Mouse (Mus musculus): ENCODE results near the gene Apol7a. TPM values are rescaled to one million over a fixed set of nuclear protein-coding genes. Genes with fewer than 3 reads are reported as not detected.

Apol7a gene
- polyA plus RNA-seq, 1 experiment from 2014 or later, result not detected

DNA sequence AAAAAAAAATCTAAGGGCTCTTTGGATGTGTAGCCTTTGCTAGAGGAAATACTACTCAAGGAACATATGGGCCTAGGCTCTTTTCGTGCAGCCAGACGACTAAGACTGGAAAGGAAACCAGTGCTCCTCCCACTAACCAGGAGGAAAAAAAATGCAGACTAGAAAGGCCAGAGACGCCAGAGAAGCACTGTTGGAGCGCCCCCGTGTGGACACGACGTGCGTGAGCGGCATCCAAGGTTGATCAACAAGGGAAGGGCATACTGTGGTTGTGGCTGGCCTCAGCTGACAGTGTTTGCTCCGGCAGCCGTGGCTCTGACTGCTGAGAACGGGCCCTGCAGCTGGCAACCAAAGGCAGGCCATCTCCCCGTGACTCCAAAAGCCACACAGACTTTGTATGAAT, 30.8 kb downstream of the Apol7a start:
- H3K27me3 ChIP-seq, result no peaks in the 10 kb centered on the region
- in situ Hi-C loops (cut with MboI; ENCODE audit: low pct_unique_long_range_greater_than_20kb), result loop anchor here (10.0 kb wide), 1 partner anchor 413 kb away; no protein-coding TSS in a partner anchor
- POLR2A ChIA-PET, result no interaction called here

DNA sequence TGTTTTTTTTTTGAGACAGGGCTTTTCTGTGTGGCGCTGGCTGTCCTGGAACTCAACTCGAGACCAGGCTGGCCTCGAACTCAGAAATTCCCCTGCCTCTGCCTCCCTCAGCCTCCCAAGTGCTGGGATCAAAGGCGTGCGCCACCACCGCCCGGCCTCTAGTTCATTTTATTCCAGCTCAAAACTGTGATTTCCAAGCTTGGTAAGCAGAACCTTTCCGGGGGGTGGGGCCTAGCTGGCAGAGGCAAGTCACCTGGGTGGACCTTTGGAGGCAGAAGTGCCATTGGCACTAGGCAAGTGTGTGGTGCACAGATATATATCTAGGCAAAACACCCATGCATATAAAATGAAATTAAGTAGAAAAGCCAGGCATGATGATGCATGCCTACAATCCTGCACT, 31.4 kb downstream of the Apol7a start:
- peak; percentile 12 for TF ChIP-seq CTCF (IDR thresholded peaks at IDR 0.05)
- H3K27me3 ChIP-seq, result no peaks in the 10 kb centered on the region
- POLR2A ChIA-PET, result no interaction called here
- in situ Hi-C loops (cut with MboI; ENCODE audit: low pct_unique_long_range_greater_than_20kb), result loop anchor here (10.0 kb wide), 1 partner anchor 413 kb away; no protein-coding TSS in a partner anchor
- DNase-seq (ENCODE audit: low read depth, low spot score), result no peak
- ATAC-seq, result no peak
- CTCF ChIA-PET, result interaction anchor here (0.8 to 3.3 kb wide), 7 partner anchors 9 to 373 kb away, joined by 3 to 14 read pairs (median 5); no protein-coding TSS in a partner anchor

More for the DNA sequence above, 30.8 kb downstream of the Apol7a start:
- DNase-seq (ENCODE audit: low read depth, low spot score), result peak; percentile 46
- CTCF ChIA-PET, result interaction anchor here (0.9 to 3.3 kb wide), 6 partner anchors 13 to 405 kb away, joined by 3 to 14 read pairs (median 5); no protein-coding TSS in a partner anchor
- TF ChIP-seq CTCF (IDR thresholded peaks at IDR 0.05), result peak; percentile 98
- peak; percentile 73 for ATAC-seq

- H3K27me3 ChIP-seq, result no peaks in the 10 kb centered on the region
- TF ChIP-seq CTCF (IDR thresholded peaks at IDR 0.05), result peak; percentile 84
- in situ Hi-C loops (cut with MboI; ENCODE audit: low pct_unique_long_range_greater_than_20kb), result loop anchor here (10.0 kb wide), 1 partner anchor 412 kb away; no protein-coding TSS in a partner anchor
- ATAC-seq (peak; percentile 29), DNase-seq (ENCODE audit: low read depth, low spot score) (peak; percentile 19)
- CTCF ChIA-PET, result interaction anchor here (0.8 to 3.3 kb wide), 7 partner anchors 8 to 373 kb away, joined by 3 to 14 read pairs (median 5); no protein-coding TSS in a partner anchor
- POLR2A ChIA-PET, result interaction anchor here (0.6 kb wide), 1 partner anchor 306 kb away, joined by 4 read pairs; no protein-coding TSS in a partner anchor
These were observed 32.0 kb downstream of the Apol7a start for GRCm38 (mm10) chr15:77366706-77367484.

DNA sequence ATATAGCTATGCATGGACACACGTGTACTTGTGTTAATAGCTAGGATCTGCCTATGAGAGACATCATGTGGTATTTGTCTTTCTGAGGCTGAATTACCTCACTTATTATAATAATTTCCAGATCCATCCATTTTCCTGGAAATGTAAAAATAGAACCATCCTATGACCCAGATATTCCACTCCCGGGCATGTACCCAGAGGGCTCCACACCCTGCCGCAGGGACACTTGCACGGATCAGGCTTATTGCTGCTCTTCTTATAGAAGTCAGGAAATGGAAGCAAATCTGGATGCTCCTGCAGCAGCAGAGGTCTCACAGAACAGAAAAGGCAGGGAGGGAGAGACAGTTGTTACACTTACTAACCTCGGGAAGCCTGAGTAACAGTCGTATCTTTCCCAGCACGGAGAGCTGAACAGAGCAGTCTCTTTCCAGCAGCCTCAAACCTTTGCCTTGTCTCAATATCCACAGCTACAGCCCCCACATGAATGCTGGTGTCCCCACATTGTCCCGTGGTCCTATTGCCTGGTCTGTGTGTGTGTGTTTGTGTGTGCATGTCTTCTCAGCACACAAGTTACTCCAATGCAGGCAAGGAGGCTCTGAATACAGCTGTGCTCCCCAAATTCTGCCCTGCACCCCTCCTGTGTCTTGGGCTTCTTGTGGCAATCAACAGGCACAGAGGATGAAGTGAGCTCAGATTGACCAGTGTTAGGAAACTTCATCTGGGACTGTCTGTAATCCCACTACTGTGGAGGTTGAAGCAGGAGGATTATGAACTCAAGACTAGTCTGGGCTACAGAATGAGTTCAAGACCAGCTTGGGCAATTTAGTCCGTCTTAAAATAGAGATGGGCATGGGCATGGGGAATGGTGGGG, 33.0 kb downstream of the Apol7a start:
- TF ChIP-seq CTCF (IDR thresholded peaks at IDR 0.05), result no peak
- POLR2A ChIA-PET, result interaction anchor here (0.6 kb wide), 1 partner anchor 305 kb away, joined by 4 read pairs; no protein-coding TSS in a partner anchor
- in situ Hi-C loops (cut with MboI; ENCODE audit: low pct_unique_long_range_greater_than_20kb), result loop anchor here (10.0 kb wide), 1 partner anchor 411 kb away; no protein-coding TSS in a partner anchor
- no peak for DNase-seq (ENCODE audit: low read depth, low spot score)
- no peaks in the 10 kb centered on the region for H3K27me3 ChIP-seq
- no peak for ATAC-seq
- CTCF ChIA-PET, result interaction anchor here (1.5 to 3.3 kb wide), 3 partner anchors 7 to 145 kb away, joined by 5 to 14 read pairs (median 11); no protein-coding TSS in a partner anchor

- no peaks in the 10 kb centered on the region for H3K27me3 ChIP-seq
- ChIA-PET POLR2A (no interaction called here), CTCF (interaction anchor here (1.0 kb wide), 1 partner anchor 139 kb away, joined by 3 read pairs; no protein-coding TSS in a partner anchor)
- TF ChIP-seq CTCF (IDR thresholded peaks at IDR 0.05), result no peak
- DNase-seq (ENCODE audit: low read depth, low spot score) (no peak), ATAC-seq (no peak)
- in situ Hi-C loops (cut with MboI; ENCODE audit: low pct_unique_long_range_greater_than_20kb), result loop anchor here (10.0 kb wide), 1 partner anchor 409 kb away; no protein-coding TSS in a partner anchor
These were observed 34.9 kb downstream of the Apol7a start for GRCm38 (mm10) chr15:77364026-77364425.

- ATAC-seq (no peak), DNase-seq (ENCODE audit: low read depth, low spot score) (no peak)
- CTCF ChIA-PET, result interaction anchor here (1.0 kb wide), 1 partner anchor 138 kb away, joined by 3 read pairs; no protein-coding TSS in a partner anchor
- no peaks in the 10 kb centered on the region for H3K27me3 ChIP-seq
- no peak for TF ChIP-seq CTCF (IDR thresholded peaks at IDR 0.05)
- in situ Hi-C loops (cut with MboI; ENCODE audit: low pct_unique_long_range_greater_than_20kb), result loop anchor here (10.0 kb wide), 1 partner anchor 409 kb away; no protein-coding TSS in a partner anchor
- POLR2A ChIA-PET, result no interaction called here
These were observed 35.3 kb downstream of the Apol7a start for GRCm38 (mm10) chr15:77363578-77363977.

DNA sequence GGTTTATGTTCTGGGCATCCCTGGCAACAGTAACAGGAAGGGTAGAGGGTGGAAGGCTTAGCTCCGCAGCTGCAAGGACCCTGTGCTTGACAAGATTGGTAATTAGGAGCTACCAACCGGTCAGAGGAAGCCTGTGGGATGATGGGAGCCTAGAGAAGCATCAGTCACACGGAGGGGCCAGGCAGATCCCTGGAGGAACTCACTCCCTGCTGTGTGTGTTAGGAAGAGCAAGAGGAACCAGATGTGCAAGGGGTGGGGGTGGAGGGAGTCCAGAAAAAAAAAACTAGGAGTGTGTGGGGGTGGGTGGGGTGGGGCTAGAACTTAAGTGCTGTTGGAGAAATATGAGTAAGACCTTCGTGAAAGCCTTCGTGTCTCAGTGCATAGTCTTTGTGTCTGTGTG, 36.0 kb downstream of the Apol7a start:
- no peaks in the 10 kb centered on the region for H3K27me3 ChIP-seq
- no peak for TF ChIP-seq CTCF (IDR thresholded peaks at IDR 0.05)
- in situ Hi-C loops (cut with MboI; ENCODE audit: low pct_unique_long_range_greater_than_20kb), result loop anchor here (10.0 kb wide), 1 partner anchor 408 kb away; no protein-coding TSS in a partner anchor
- no peak for ATAC-seq
- POLR2A ChIA-PET, result interaction anchor here (0.7 kb wide), 1 partner anchor 53 kb away, joined by 8 read pairs; no protein-coding TSS in a partner anchor
- no peak for DNase-seq (ENCODE audit: low read depth, low spot score)
- CTCF ChIA-PET, result interaction anchor here (1.0 kb wide), 1 partner anchor 138 kb away, joined by 3 read pairs; no protein-coding TSS in a partner anchor

GRCm38 (mm10) chr15:77359905-77360304, 39.0 kb downstream of the Apol7a start:
- TF ChIP-seq CTCF (IDR thresholded peaks at IDR 0.05), result no peak
- ChIA-PET CTCF (interaction anchor here (2.6 to 3.9 kb wide), 3 partner anchors 23 to 356 kb away, joined by 7 to 27 read pairs (median 11); no protein-coding TSS in a partner anchor), POLR2A (interaction anchor here (0.7 kb wide), 1 partner anchor 385 kb away, joined by 3 read pairs; no protein-coding TSS in a partner anchor)
- H3K27me3 ChIP-seq, result no peaks in the 10 kb centered on the region
- in situ Hi-C loops (cut with MboI; ENCODE audit: low pct_unique_long_range_greater_than_20kb), result loop anchor here (5.0 to 10.0 kb wide), 2 partner anchors 133 to 405 kb away; no protein-coding TSS in a partner anchor
- no peak for ATAC-seq
- no peak for DNase-seq (ENCODE audit: low read depth, low spot score)

GRCm38 (mm10) chr15:77359486-77359885, 39.4 kb downstream of the Apol7a start:
- TF ChIP-seq CTCF (IDR thresholded peaks at IDR 0.05), result no peak
- CTCF ChIA-PET, result interaction anchor here (1.0 to 3.9 kb wide), 12 partner anchors 23 to 401 kb away, joined by 3 to 27 read pairs (median 4); partner anchors contain the start of gene Rbfox2
- no peaks in the 10 kb centered on the region for H3K27me3 ChIP-seq
- POLR2A ChIA-PET, result interaction anchor here (0.7 kb wide), 1 partner anchor 384 kb away, joined by 3 read pairs; no protein-coding TSS in a partner anchor
- no peak for ATAC-seq
- DNase-seq (ENCODE audit: low read depth, low spot score), result no peak
- in situ Hi-C loops (cut with MboI; ENCODE audit: low pct_unique_long_range_greater_than_20kb), result loop anchor here (5.0 kb wide), 1 partner anchor 132 kb away; no protein-coding TSS in a partner anchor

Data from Patski (cell line).